Mouse (Mus musculus) erythroblast, embryonic 14.5 days (primary cell): ENCODE measurements around the gene Orm1. TPM values are rescaled to one million over a fixed set of nuclear protein-coding genes. Genes with fewer than 3 reads are reported as not detected.

Experiments used
- H3K27me3 ChIP-seq: 2 replicates; pipeline ENCODE4 v1.6.1; 2012; ENCODE audit warnings: inconsistent platforms; ENCODE audit not compliant: control insufficient read depth
- H3K36me3 ChIP-seq: 2 replicates; pipeline ENCODE4 v1.6.1; 2012; ENCODE audit warnings: mild to moderate bottlenecking, inconsistent platforms; ENCODE audit not compliant: control insufficient read depth
- H3K4me1 ChIP-seq: 2 replicates; pipeline ENCODE4 v1.6.1; 2012; ENCODE audit warnings: inconsistent platforms; ENCODE audit not compliant: control insufficient read depth
- H3K4me3 ChIP-seq: replicated peaks from 2 replicates; pipeline ENCODE3; 2012; ENCODE audit warnings: moderate library complexity, mild to moderate bottlenecking, inconsistent platforms
- H3K9me3 ChIP-seq: 2 replicates; pipeline ENCODE4 v1.6.1; 2012; ENCODE audit warnings: low read length, inconsistent platforms, mixed read lengths; ENCODE audit not compliant: control insufficient read depth
- GATA1 ChIP-seq: IDR thresholded peaks from 2 replicates; pipeline ENCODE4 v1.6.1; 2012; ENCODE audit warnings: low read length, inconsistent platforms, mixed read lengths
- TAL1 ChIP-seq: IDR thresholded peaks from 3 replicates; pipeline ENCODE4 v1.6.1; 2012; ENCODE audit warnings: low read length, inconsistent platforms, mixed read lengths
- polyA plus RNA-seq: library from polyadenylated mRNA; stranded (reverse); fragments of >175 nt; gene quantifications from 2 replicates; pipeline ENCODE4 v1.2.3, GENCODE M21; 2012

The Orm1 gene
- polyA plus RNA-seq, 1 experiment: not detected

DNA sequence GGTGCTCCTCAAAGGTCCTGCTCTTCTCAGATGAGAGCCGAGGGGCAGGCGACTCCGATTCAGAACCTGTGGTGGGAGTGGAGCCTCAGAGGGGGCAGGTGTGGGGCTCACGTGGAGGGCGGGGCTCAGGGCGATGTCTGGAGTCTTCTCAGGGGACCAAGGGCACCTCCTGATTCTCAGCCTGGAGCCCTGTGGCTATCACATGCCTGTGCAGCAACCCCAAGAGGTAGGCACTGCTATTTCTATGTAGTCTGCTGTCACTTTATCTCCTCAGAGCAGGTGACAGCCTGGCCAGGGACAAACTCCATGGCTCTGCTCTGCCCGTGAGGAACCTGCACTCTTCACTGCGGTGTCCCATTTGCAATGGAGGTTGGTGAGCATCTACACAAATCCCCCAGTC is 29.0 kb downstream of the Orm1 start:
- peak; percentile 55 for TF ChIP-seq TAL1
- TF ChIP-seq GATA1: no peak
- H3K9me3 ChIP-seq: no peaks in the 10 kb centered on the region
- peaks cover 91% of the 10 kb centered on the region for H3K36me3 ChIP-seq
- H3K4me1 ChIP-seq: peaks cover 77% of the 10 kb centered on the region
- no peaks in the 10 kb centered on the region for H3K27me3 ChIP-seq
- peak overlapping the region; percentile 37 for H3K4me3 ChIP-seq

DNA sequence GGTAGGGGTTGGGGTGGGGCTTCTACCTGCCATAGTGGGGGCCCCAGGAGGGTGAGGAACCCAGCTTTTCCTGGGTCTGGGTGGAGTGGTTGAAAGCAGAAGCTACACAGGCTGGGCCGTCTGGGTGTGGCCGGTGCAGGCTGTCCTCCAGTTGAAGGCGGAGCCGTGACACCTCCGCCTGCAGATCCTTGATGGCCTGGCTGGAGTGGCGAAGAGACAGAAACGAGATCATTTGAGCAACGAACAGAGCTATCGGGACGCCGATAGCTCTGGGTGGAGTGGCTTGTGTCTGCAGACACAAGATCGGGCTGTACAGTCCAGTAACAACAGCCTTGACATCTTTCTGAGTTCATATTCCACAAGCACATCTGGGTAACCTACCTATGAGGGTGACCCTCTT is 30.0 kb downstream of the Orm1 start:
- H3K4me1 ChIP-seq: peaks cover 82% of the 10 kb centered on the region
- TF ChIP-seq TAL1: peak; percentile 53; the same call in 2 of the 3 replicates
- TF ChIP-seq GATA1: no peak; the same call in 1 of the 2 replicates
- H3K9me3 ChIP-seq: no peaks in the 10 kb centered on the region
- peaks cover 91% of the 10 kb centered on the region for H3K36me3 ChIP-seq
- H3K4me3 ChIP-seq: peak overlapping the region; percentile 37
- H3K27me3 ChIP-seq: no peaks in the 10 kb centered on the region

DNA sequence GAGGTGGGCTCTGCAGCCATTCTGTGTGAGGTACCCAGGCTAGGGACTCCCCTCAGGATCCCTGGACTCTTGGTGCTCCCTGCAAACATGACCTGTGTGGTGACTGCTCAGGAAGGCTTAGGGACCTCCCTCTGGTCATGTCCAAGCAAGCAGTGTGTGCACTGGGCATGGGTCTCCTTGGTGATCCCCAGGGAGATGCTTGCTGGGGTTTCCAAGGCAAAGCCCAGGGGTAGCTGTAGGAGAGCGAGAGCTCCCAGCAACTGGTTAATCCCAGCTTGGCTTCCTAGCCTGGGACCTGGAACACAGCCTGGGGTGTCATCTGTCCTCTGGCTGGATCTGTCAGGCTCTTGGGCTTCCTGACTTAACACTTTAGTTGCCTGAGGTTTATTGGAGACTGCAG is 31.0 kb downstream of the Orm1 start:
- Histone ChIP-seq H3K36me3 (peaks cover 92% of the 10 kb centered on the region), H3K4me1 (peaks cover 89% of the 10 kb centered on the region), H3K9me3 (no peaks in the 10 kb centered on the region), H3K4me3 (no peak overlapping the region), H3K27me3 (no peaks in the 10 kb centered on the region)
- TF ChIP-seq GATA1 (no peak), TAL1 (no peak)

DNA sequence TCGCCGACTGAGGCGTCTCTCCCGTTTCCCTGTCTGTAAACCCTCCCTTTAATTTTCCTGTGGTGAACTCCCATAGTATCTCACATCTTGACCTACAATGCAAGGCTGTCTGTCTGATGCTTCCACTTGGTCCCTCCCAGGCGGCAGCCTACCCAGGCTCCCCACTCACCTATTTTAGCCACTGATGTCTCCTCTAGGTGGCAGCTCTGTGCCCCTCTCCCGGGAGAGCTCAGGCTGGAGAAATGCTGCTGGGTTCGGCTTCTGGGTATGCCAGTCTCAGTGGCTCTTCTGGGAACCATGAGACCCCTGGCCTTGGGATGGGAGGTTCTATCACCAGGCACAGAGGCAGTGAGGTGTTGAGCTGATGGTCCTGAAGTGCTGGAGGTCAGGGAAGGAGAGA is 33.1 kb downstream of the Orm1 start:
- H3K4me3 ChIP-seq: no peak overlapping the region
- H3K9me3 ChIP-seq: no peaks in the 10 kb centered on the region
- H3K36me3 ChIP-seq: peaks cover 93% of the 10 kb centered on the region
- TF ChIP-seq GATA1 (no peak), TAL1 (no peak)
- no peaks in the 10 kb centered on the region for H3K27me3 ChIP-seq
- peaks cover 94% of the 10 kb centered on the region for H3K4me1 ChIP-seq

DNA sequence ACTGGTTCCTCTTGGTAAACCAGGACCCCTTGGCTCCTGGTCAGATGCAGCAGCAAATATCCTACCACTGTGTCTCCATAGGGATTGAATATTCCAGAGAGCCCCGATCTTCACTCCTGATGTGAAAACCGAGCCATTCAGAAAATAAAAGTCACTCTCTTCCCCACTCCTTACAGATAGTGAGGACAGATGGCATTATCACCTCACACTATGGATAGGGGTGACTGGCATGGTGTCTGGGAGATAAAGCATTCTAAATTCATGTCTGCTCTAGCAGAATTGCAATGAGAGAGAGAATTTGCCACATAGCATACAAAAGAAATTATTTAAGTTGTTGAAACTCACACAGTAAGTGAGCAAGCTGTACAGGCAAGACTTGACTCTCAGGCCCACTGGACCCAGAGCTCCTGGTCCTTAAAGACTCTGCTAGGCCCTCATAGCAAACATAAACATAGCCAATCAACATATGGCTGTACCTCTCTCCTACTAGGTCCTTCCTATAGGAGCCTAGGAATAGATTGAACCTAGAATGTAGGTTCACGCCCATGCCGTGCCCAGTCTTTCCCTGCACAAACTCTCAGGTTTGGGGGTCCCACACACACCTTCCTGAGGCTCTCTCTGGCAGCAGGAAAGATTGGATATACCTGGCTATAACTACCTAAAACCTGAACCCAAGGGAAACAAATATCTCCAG is 38.5 kb downstream of the Orm1 start:
- peaks cover 82% of the 10 kb centered on the region for H3K4me1 ChIP-seq
- no peaks in the 10 kb centered on the region for H3K27me3 ChIP-seq
- no peaks in the 10 kb centered on the region for H3K9me3 ChIP-seq
- TF ChIP-seq GATA1: peak; percentile 78
- TF ChIP-seq TAL1: peak; percentile 56
- peaks cover 89% of the 10 kb centered on the region for H3K36me3 ChIP-seq
- H3K4me3 ChIP-seq: peak overlapping the region; percentile 14

DNA sequence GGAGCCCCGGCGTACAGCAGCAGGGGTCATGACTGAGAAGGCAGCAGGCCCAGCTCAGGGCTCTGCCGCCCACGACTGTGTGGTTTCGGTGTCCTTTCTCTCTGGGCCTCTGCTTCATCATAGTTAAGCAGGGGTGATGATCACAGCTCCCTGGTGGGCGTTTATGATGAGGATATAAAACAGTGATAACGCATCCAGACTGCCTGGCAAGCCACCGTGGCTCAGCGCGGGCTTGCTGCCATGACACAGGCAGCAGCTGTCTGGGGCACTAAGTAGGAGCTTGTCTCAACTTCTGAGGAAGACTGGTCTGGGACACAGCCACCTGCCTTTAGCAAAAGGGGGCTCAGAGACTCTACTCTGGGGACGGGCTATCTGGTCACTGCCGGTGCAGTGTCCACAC is 39.1 kb downstream of the Orm1 start:
- peaks cover 80% of the 10 kb centered on the region for H3K4me1 ChIP-seq
- H3K36me3 ChIP-seq: peaks cover 88% of the 10 kb centered on the region
- no peaks in the 10 kb centered on the region for H3K9me3 ChIP-seq

DNA sequence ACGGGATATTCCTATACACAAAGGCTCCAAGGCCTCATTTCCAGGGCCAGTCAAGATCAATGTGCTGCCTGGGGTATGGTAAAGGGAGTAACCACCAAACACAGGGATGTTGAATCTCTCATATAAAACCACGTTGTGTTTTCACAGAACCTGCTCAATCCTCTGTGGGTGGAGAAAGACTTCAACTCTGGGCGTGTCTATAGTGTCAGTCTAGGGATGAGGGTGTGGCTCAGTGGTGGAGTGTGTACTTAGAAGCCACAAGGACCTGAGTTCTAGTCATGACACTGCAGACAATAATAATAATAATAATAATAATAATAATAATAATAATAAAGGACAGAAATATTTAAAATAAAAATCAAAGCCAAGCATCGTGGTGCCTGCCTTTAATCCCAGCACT is 39.9 kb downstream of the Orm1 start:
- H3K4me3 ChIP-seq: no peak overlapping the region
- TF ChIP-seq GATA1: no peak
- TF ChIP-seq TAL1: no peak
- peaks cover 81% of the 10 kb centered on the region for H3K36me3 ChIP-seq
- H3K9me3 ChIP-seq: no peaks in the 10 kb centered on the region
- no peaks in the 10 kb centered on the region for H3K27me3 ChIP-seq
- H3K4me1 ChIP-seq: peaks cover 82% of the 10 kb centered on the region

More for the DNA sequence above, 39.1 kb downstream of the Orm1 start:
- TF ChIP-seq TAL1: no peak
- TF ChIP-seq GATA1: no peak
- H3K27me3 ChIP-seq: no peaks in the 10 kb centered on the region
- H3K4me3 ChIP-seq: no peak overlapping the region

DNA sequence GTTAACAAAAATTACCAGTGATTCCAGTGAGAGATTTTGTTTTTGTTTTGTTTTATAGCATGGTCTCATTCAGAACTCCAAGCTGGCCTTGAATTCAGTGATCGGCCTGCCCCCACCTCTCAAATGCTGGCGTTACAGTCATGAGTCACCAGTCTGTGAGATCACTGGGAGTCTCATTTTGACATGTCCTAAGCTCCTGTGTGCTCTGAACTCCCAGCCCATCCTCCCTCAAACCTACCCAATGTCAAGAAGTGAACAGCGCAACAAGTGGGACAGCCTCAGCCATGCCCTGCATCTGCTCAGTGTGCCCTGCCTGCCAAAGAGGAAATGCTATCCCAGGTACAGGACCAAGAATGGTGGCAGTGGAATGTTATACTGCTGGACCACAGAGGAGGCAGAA is 40.9 kb downstream of the Orm1 start:
- Histone ChIP-seq H3K4me3 (no peak overlapping the region), H3K9me3 (no peaks in the 10 kb centered on the region), H3K36me3 (peaks cover 77% of the 10 kb centered on the region), H3K27me3 (no peaks in the 10 kb centered on the region), H3K4me1 (peaks cover 85% of the 10 kb centered on the region)
- TF ChIP-seq GATA1 (no peak), TAL1 (no peak)

DNA sequence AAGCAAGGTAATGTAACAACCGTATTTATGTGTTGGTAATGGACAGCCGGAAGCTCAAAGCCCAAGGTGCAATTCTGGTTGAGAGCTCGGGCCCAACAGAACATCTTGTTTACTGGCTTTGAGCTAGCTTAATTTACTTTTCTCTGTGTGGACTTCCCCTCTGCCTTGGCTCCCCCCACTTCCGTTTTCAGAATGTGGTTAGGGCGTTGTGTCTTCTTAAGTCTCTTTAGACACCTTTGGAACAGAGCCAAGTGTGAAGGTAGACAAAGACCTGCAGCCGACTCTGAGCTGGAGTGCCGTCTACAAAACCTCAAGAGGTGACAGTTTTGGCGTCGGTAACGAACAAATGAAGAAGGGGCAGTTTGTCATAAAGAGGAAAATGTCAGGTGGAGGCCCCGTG is 41.4 kb downstream of the Orm1 start:
- Histone ChIP-seq H3K4me3 (no peak overlapping the region), H3K9me3 (no peaks in the 10 kb centered on the region), H3K36me3 (peaks cover 76% of the 10 kb centered on the region), H3K4me1 (peaks cover 85% of the 10 kb centered on the region), H3K27me3 (no peaks in the 10 kb centered on the region)
- no peak for TF ChIP-seq TAL1
- no peak for TF ChIP-seq GATA1

DNA sequence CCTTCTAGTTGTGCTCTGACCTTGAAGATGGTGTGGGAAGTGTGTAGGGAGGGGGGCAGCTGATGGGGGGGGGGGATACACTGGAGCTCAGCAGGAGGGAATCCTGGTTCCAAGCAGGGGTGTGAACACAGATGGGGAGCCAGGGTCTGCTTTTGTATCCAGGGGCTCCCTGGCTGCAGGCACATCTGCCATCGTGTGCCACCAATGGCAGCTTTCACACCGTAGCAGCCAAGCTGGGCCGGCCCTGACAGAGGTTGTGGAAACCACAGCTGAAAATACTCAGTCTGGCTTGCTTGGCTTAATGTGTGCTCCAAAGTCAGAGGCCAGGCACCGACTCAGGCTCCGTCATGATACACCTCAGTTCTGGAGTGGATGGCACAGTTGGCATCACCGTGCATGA is 43.7 kb downstream of the Orm1 start:
- Histone ChIP-seq H3K9me3 (no peaks in the 10 kb centered on the region), H3K4me1 (peaks cover 68% of the 10 kb centered on the region), H3K27me3 (no peaks in the 10 kb centered on the region), H3K36me3 (peaks cover 69% of the 10 kb centered on the region), H3K4me3 (no peak overlapping the region)
- TF ChIP-seq TAL1 (no peak), GATA1 (no peak)
